Mouse (Mus musculus) heart, adult 11 months (tissue): Measurements from ENCODE around the gene Calcr.
"Not testable (repeated sequence)": the region's sequence is repeated elsewhere in the genome, so short reads cannot be mapped to it uniquely, and the experiment has no call there.

Source experiments
- DNase-seq: peaks from one replicate; pipeline ENCODE4 v3.0.0; 2022

The Calcr gene

DNA sequence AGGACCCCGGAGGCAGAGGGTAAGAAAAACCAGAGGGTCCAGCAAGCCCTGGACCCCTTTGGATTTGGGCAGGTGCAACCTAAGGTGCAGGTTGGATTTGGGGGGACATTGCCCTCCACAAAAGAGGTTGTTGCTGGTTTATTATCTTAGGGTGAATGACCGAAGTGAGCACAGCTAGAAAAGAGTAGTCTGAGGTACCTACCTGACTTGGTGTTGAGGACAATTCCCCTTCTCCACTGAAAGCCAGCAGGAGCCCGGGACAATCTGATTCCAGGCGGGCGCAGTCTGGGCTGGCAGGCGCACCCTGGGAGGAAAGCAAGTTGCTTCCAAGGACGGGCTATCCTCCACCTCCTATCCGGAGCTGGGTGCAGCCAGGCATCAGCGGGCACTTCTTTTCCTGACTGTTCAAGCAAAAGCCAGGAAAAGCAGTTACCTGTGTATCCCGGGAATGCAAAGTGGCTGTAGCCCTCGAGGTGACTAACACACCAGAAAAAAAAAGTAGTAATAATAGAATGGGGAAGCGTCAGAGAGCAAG lies at the start of gene Calcr:
Calcr (minus strand) TSS at position 485 of the 535 bp plus-strand sequence.
- no peak for DNase-seq

DNA sequence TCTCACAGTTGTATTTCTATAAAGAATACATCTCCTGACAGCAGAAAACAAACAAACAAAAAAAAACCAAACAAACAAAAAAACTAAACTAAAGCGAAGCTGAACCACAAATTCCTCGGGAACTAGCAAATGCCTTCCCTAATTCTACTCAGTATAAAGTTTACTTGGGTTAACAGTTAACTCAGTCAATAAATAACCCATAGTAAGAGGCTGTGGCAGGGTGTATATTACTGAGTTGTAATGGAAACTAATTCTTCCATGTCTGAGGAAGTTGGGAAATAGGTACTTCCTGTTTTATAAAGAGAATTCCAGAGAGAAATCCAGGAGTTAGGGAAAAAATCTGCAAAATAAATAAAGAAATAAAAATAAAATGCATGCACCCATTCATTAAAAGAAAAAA lies 3.0 kb upstream of the Calcr start:
- DNase-seq = no peak

DNA sequence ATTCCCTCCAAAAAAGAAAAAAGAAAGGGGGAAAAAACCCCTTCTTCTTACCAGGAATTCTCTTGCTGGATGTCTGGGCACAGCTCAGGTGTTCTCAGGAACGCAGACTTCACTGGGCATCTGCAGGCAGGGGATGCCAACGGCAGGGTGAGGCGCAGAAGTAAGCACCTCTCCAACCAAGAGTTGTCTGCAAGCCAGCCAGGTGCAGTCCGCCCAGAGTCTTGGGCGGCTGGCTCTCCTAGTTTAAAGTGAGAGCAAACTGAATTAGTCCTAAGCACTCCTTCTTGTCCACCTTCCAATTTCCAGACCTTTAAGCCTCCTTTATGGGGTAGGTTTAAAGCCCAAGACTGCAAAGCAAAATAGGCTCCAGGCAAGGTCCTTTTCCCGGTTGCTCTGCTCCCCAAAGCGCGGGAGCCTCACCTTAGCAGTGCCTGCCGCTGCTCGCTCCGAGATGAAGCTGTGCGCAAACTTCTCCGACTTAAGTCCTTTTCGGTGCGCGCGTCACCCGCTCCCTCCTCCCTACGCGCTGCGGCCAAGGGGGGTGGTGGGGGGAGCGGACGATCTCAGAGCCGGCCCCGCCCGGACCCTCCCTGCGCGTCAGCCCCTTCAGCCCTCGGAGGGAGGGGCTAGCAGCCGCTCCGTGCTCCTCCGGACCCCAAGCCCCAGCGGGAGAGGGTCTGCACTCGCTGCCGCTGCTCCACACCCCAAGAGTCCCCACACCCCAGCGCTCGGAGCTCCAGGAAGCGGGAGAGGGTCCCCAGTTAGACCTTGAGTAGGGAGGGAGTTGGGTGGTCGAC lies 1.1 kb downstream of the Calcr start:
- DNase-seq = peak; percentile 86

DNA sequence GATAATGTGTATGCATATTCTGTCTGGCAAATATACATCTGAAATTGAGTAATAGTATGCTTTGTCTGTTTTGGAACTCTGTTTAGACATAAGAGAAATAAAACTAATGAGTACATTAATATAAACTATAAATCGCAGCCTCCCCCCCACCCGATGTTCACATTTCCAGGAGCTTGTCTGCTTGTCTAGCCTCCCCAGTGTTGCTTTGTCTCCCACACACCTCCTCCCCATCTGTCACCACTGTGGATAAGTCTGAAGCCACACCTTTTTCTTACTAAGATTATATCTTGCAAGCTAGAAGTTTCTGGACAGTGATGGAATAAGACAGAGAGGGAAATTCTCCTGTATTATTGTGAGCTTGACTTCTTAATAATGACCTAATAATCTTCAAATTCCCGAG lies 12.9 kb downstream of the Calcr start:
- no peak for DNase-seq

DNA sequence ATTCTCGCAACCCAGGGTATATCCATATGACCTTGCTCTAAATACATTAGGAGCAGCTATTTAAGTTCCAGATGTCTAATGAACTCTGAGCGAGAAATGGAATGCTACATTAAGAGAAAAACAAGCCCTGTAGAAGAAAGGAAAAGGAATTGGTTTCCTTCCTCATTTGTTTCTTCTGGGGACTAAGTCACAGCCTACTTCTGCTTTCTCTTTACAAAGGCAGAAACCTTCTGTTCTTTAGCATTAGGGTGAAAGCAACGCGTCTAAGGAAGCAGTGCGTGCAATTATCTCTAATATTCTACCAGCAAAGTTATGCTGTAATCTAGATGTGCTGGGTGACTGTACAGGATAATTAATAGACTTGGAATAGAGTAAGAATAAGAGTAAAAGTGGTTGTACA lies 14.9 kb downstream of the Calcr start:
- DNase-seq = no peak

DNA sequence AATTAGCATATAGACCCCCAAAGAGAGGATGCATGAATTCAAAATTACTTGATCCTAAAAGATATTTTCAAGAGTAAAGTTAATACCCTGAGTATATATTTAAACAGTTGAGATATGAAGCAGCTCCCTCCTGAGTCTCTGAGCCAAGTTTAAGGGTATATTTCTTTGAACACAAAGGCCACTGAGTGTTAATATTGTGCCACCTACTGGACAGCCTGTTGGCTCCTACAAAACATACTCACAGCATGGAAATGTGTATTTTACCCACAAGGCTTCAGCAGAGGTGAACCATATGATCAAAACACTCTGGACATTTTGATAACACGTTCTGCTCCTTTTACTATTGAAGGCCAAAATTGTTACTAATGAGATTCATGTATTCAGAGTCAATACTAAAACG lies 19.0 kb downstream of the Calcr start:
- no peak for DNase-seq

DNA sequence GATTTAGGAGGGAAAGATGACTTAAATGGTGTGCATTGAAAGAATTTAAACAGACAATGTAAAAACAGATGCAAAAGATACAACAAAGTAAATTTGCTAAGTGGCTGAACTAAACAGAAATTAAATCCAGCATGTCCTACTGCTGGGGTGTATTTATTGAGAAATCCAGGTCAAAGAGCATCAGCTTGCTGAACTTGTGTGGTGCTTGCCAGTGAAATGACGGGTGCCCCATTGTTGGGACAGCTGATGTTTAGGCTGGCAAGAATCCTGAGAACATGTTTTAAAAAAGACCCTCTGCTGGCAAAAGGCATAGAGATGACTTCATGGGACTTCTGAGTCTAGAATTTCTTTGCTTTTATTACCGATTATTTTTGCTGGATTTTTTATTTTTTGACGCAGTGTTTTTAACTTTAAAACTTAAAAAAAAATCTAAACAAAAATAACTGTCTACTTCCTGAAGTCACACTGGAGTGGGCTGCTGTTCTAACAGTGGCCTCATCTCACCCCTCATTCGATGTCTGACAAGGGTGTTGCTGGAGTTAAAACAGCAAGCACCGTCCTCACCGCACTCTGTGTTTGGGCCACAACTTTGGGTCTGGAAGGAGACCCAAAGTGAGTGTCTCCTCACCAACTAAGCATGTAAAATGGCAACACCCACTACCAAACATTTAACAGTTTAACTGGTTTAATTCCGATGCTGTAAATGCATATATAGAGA lies 22.4 kb downstream of the Calcr start:
- no peak for DNase-seq

DNA sequence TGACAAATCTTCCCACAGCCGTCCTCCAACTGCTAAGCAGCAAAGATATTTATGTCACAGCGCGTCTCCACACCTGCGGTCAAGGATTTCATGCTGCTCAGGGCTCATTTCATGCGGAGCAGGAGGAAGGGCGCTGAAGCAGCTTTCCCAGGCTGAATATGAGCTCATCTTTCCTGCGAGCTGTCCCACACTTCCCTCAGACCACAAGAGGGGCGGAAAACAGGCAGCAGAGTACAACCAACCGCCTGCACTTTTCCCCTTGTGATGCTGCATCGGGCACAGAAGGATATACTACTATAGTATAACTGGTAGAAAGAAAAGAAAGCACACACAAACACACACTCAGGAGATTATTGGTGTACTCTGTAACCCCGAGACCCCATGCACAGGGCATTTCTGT lies 23.2 kb downstream of the Calcr start:
- no peak for DNase-seq

DNA sequence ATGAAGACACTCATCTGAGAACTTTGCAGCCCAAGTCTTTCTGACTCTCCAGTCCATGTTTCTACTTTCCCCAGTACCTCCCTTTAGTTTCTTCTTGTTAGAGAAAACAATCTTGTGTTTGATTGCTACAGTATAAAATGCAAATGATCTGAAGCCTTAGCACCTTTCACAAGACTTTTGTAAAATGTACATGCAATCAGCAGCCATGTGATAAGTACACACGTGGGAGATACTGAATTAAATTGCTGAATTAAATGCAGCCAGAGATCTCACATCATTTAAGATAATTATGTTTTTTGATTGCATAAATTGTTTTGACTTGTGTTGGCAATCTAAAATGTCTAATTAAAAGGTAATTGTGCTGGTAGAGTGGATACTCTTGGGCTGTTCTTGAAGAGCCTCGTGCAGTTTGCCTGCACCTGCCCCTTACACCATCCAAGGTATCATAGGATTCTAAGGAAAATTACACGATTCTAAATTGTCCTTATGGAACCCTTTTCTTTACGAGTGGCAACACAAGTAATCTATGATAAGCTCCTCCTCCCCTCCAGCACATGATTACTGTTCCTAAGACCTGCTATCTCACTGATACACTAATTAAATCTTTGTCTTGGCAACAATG lies 34.2 kb downstream of the Calcr start:
- no peak for DNase-seq

DNA sequence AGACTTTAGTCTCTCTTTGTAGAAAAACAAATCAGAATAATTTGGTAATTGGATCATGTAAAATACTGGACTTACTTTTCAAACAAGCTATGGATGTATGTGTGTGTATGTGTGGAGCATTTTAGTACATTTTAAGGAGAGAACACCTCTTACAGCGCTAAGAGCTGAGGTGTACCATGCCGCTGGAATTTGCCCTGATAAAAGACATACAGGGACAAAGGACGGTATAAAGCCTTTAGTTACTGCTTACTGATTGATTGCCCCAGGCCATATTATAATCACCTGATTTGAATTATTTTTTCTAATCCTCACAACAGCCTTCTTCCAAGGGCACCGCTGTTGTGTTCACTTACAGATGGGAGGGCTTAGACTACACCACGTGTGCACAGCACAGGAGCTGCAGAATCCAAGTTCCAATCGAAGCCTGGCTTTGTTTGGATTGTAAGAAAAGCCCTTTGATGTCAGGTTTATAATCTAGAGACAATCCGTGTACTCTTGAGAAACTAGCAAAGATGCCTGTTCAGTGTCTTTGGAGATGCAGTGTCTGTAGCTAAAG lies 76.3 kb downstream of the Calcr start:
- no peak for DNase-seq

DNA sequence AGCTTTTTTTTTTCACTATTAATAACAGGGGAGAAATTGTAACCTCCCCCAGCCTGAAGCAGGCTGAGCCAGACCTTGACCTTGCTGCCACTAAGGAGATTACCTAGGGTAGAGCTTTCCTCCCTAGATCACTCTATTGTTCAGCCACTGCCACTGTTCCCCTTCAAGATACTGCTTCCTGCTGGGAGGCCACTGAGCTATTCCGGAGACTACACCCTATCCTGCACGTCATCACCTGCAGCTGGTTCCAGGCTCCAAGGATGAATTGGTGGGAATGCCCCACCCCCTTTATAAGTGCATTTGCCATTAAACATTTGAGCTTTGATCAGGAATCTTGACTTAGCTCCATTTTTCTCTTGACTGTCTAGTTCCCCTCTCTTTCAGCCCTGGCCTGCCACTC lies 86.2 kb downstream of the Calcr start:
- peak; percentile 90 for DNase-seq

DNA sequence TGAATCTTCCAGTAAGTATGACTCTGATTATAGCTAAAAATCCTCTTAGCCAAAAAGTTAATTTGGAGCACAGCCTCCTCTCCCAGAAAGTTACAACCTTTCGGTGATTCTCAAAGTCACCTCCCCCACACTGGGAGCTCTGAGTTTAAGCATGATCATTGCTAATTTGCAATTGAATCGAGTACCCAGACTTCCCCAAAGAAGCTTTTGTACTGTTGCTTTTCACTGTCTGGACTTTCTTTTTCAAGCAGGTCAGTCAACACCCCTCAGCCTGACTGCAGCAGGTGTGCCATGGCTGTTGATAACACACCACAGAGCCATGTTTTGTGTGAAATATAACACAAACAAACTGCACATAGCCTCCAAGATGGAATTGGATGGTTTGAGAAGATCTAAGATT lies 86.7 kb downstream of the Calcr start:
- no peak for DNase-seq

DNA sequence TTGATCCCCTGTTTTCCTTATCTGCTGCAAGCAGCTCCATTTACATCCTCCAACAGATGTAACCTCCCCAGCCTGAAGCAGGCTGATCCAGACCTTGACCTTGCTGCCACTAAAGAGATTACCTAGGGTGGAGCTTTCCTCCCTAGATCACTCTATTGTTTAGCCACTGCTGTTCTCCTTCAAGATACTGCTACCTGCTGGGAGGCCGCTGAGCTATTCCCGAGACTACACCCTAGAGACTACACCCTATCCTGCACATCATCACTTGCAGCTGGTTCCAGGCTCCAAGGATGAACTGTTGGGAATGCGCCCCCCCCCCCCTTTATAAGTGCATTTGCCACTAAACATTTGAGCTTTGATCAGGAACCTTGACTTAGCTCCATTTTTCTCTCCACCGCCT lies 92.6 kb downstream of the Calcr start:
- not testable (repeated sequence) for DNase-seq

DNA sequence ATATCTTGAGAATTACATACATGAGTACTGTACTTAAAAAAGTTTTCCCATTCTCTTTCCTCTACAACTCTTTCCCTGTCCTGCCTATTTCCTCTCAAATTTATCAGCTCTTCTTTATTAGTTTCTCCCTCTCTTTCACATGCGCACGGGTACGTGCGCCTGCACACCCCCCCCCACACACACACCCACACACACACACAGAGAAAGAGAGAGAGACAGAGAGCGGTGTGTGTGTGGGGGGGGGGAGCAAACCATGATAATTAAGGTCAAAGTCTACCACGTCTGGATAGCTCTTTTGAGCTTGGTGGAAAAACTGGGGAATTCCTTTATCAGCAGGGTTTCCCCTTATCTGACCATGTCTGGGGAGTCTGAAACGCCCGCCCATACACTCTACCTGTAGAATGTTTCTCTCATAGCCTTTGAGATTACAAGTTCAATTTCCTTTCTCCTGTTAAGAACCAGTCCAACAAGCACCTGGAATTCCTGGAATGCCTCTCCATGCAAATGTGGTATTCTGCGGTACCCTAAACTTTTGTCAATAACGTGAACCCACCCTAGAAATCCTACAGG lies 100.3 kb downstream of the Calcr start:
- no peak for DNase-seq

DNA sequence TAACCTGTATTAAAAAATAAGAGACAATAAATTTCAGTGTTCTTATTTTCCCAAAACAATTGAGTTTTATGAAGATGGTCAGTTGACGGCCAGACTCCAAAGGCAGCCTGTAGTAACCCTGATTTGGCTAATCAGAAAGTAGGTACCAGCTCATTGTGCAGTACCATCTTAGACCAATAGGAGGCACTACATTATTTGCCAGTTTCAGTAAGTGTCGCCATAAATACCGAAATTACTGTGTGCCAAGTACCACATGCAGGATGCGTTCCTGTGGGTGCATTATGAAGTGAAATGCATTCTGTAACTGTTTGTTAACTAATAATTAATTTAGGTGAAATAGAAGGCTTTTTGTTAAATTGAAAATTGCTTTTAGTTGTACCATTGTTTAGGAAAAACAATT lies 106.1 kb downstream of the Calcr start:
- DNase-seq = no peak
